Mouse (Mus musculus) cerebellum, adult 2 months (tissue): ENCODE measurements around the gene Dusp11.
"Not testable (repeated sequence)": the region's sequence is repeated elsewhere in the genome, so short reads cannot be mapped to it uniquely, and the experiment has no call there.

ENCODE experiments used
- CTCF ChIP-seq: fragments of 200-500 bp; IDR thresholded peaks from 2 replicates; pipeline ENCODE4 v1.5.1; 2011; ENCODE audit warnings: low read depth, mild to moderate bottlenecking, control low read depth, low read length, moderate library complexity, borderline replicate concordance; ENCODE audit not compliant: insufficient read depth
- POLR2A ChIP-seq: fragments of 200-500 bp; IDR thresholded peaks from 2 replicates; pipeline ENCODE4 v1.6.1; 2011; ENCODE audit warnings: low read length, control low read depth, borderline replicate concordance; ENCODE audit not compliant: insufficient read depth

DNA sequence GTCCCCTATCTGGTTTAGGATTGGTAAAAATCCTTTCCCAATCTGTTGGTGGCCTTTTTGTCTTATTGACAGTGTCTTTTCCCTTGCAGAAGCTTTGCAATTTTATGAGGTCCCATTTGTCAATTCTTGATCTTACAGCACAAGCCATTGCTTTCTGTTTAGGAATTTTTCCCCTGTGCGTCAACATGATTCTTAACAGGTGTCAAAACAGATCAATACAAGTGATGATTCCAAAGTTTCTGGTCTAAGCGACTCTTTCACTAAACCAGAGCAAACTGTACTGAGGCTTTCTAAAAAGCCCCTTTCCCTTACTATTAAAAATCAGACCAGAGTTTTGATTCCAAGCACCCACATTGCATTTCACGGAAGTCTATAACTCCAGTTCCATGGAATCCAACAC, 43.1 kb downstream of the Dusp11 start:
- TF ChIP-seq POLR2A, CTCF: not testable (repeated sequence)
